Mouse (Mus musculus) fat pad, adult 2 months (tissue): ENCODE data around the gene Atcay.
"Not testable (repeated sequence)": the region's sequence is repeated elsewhere in the genome, so short reads cannot be mapped to it uniquely, and the experiment has no call there.

Experiments used
- DNase-seq: peaks from one replicate; pipeline ENCODE4 v3.0.0-alpha.2; 2011; ENCODE audit warnings: low read depth, low spot score; ENCODE audit errors: extremely low read depth

Atcay gene

DNA sequence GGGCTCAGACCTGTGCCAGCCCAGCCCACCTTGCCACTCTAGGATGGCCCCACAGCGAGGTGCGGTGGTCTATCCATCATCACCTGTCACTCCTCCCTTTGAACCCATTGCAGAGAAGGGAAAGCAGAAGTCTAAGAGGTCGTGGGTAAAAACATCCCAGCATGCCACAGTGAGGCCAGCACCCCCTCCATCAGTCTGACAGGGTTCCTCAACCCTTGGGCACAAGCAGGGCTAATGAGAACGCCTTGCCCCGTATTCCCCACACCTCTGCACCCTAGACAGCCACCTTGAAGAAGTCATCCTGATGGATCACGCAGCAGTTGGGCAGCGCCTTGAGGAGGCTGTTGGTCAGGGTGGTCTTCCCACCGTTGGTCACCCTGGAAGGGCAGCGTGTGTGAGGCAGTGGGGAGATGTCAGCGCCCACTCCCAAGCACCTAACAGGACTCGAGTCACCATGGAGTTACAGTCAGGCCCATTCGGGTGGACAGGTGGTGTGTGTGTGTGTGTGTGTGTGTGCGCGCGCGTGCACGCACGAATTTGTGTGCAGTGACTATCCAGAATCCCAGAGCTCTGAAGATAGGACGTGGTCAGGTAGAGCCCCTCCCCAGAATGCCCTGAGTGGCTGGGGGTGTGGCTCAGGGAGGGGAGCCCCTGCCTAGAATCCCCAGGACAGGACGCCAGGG is 29.9 kb downstream of the Atcay start:
- no peak for DNase-seq

DNA sequence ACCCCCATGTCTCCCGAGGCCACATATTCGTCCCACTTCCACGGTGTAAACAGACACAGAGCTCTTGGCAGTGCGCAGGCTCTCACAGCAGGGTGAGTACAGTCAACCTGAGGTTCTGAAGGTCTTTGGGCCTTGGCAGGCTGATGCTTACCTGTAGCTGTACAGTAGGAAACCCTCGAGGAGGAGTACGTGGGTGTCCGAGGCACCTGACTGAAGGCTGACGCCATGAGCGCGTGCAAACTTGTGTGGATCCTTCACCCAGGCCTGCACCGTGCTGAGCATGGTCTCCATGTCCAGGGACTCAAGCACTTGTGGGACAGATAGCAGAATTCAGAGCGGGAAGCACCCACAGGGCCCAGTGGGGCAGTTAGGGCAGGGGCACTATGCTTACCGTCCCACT is 30.5 kb downstream of the Atcay start:
- DNase-seq = no peak

DNA sequence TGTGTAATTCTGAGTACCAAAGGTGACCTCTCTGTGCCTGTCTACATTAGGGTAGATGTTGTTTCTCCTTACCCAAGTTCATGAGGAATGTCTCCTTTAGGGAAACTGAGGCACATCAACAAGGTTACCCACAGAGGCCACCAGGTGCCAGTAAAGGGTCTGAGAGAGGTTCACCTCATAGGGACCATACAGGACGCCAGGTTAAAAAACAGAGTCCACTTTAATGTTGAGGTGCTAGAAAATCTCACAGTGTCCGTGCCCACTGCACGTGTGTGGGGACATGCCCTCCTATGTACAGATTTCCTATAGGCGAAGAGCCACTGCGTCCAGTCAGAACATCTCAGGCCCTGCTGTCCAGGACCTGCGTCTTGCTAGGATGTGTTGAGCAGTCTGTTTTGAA is 31.6 kb downstream of the Atcay start:
- no peak for DNase-seq

DNA sequence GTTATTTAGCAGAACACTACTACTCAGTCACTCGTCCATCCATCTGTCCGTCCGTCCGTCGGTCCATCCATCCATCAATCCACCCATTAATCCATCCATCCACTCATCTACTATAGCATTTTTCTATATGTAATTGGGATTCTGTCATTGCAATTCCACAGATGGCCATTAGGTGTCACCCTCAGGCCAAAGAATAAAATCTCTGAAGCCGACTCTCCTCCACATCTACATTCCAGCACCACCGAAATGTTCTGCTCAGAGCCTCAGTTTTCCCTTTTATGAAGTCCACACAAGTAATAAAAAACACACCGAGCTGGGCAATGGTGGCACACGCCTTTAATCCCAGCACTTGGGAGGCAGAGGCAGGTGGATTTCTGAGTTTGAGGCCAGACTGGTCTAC is 32.4 kb downstream of the Atcay start:
- DNase-seq = no peak

DNA sequence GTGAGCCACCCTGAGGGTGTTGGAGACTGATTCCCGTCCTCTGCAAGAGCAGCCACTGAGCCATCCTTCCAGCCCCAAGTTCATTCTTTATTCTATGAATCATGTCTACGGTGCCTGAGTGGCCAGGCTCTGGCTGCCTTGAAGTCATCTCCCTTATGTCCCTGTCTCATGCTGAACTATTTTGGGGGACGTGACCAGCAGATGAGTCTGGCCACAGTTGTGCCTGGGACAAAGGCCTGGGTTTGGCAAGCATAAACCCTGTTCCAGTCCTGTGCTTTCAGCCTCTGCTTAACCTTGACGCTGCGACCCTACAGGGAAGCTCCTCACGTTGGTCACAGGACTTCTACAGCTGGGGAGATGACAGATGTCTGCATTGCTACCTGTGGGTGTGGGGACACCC is 33.3 kb downstream of the Atcay start:
- DNase-seq = no peak

DNA sequence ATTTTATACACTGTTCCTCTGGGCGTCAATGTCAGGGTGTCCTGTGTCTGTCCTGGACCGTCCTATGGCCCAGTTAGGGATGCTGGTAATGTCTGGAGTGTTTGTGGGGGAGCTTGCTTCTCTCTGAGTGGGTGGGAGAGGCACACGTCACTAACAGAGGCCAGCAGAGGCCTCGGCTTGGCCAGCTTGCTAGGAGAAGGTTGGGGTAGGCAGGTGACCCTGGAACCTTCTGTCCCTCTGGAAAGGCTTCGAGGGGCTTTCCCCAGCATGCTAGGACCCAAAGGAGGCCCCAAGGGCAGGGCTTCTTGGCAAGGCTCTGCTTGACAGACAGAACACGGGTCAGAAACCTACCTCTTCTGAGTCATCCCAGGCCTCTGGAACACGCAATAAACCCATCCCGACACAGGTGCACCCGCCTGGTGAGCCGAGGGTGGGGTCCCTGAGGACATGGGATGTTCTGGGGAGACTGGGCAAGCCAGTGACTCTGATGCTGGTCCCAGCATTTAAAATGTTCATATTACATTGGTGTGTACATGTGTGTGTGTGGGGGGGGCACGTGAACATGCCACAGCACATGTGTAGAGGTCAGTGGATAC is 34.1 kb downstream of the Atcay start:
- no peak for DNase-seq

DNA sequence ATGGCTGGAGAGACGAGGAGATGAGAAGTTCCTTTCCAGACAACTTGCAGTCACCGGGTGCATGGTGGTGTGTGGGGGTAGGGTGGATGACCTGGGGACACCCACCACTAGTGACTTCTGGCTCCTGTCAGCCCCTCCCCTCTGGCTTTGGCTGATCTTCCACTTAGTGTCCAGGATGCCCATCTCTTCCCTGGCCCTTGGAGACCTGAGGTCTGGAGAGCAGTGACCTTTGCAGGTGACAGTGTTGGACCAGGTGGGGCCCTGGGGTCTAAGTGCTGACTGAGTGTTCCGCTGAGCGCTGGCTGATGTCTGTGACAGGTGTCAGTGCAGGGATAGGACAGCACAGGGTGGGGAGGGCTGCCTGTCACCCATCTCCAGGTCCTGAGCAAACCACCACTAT is 35.3 kb downstream of the Atcay start:
- no peak for DNase-seq

DNA sequence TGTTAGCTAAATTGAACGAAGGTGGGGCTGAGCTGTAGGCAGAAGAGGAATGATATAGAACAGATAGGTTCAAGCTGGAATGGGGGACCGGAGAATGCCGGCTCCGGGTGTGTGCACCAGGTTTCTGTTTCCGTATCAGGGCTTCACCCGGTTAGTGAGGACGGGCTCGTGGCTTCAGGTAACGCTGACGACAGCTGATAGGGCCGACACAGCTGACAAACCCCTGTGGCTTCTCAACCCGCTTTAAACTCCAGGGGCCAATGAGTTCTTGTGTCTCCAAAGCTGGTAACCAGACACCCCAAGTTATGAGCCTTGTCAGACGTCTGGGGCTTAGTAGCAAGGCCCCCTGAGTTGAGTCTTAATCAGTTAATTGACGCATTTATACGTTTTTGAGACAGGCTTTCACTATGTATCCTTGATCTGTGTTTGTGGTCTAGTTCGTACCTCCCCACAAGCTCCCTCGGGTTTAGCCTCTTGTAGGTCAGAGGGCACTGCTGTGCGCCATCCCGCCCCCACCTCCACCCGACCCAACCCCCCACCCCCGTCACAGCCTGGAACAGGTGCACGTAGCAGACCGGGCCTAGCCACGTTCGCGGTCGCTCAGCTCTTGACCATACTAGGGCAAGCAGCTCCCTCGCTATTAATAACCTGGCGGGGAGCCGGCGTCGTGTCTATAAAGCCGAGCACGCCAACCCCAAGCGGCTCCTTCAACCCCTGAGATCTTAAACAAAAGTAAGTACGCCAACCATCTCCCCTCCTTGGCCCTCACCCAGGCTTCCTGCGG is 36.5 kb downstream of the Atcay start:
- DNase-seq = no peak

DNA sequence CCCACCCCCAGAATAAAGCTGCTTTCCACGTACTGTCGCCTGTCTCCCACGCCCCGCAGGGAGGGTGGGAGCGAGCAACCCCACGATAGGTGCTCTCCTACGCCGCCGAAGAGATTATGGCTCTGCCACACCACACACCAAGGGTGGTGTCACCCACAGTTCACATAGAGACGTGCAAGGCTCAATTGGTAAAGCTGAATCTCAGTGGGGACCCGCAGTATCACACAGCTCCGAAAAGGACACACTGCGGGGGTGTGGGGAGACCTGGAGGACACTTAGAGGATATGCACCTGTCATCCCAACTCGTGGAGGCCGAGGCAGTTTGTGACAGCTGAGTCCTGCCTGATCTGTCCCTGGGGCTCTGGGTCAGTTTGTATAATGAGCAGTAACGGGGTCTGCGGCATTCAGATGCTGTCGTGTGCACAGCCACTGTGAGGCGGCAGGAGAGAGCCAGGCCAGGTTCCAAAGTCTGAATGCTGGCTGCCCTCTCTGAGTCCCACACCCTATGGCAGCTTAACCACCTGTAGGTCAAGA is 37.6 kb downstream of the Atcay start:
- no peak for DNase-seq

DNA sequence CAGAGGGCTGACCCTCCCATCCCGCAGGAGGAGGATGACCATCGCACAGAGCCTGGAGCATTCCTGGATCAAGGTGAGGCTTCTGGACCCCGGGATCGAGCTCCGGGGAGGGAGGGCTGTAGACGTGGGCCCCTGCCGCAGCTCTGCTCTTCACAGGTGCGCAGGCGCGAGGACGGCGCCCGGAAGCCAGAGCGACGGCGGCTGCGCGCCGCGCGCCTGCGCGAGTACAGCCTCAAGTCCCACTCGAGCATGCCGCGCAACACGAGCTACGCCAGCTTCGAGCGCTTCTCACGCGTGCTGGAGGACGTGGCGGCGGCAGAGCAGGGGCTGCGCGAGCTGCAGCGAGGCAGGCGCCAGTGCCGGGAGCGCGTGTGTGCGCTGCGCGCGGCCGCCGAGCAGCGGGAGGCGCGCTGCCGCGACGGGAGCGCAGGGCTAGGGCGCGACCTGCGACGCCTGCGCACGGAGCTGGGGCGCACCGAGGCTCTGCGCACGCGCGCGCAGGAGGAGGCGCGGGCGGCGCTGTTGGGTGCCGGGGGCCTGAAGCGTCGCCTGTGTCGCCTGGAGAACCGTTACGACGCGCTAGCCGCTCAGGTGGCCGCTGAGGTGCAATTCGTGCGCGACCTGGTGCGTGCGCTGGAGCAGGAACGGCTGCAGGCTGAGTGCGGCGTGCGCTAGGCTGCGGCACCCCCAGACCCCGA is 38.2 kb downstream of the Atcay start:
- DNase-seq = no peak

DNA sequence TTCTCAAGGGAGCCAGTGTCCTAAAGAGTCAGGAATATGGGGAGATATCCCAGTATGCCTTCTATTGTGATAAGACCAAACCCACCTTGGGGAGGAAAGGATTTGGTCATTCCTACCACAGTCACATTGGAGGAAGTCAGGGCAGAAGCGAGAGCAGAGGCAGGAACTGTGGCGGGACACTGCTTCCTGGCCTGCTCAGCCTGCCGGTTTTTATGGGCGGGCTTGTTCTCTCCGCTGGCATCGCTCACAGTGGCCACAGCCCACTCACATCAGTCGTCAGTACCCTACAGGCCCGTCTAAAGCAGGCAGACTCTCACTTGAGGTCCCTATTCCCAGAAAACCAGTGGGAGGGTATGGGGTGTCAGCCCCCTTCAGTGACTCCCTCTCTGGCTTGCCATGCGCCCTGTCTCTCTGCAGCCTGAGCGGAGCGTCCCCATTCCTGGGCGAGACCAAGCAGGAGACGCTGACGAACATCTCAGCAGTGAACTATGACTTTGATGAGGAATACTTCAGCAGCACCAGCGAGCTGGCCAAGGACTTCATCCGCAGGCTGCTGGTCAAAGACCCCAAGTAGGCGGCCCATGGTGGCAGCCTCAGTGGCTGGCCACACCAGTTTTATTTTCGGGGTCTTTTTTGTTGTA is 39.2 kb downstream of the Atcay start:
- DNase-seq = no peak

DNA sequence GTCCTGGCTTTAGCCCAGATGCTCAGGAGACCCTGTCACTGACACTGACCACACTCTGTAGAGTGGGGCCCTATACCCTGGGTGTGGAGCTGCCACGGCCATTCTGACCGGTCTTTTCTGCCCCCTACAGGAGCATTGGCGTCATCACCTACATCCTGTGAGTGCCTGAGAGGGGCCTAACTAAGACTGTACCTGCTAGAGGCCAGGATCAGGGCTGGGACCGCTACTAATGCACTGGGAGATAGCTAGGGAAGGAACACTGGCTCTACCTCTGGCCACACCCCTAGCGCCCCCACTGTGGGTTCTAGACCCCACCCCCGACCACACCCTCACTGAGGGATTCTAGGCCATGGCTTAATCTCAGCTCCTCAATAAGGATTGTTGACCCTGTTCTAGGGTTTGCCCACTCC is 39.7 kb downstream of the Atcay start:
- DNase-seq = no peak

DNA sequence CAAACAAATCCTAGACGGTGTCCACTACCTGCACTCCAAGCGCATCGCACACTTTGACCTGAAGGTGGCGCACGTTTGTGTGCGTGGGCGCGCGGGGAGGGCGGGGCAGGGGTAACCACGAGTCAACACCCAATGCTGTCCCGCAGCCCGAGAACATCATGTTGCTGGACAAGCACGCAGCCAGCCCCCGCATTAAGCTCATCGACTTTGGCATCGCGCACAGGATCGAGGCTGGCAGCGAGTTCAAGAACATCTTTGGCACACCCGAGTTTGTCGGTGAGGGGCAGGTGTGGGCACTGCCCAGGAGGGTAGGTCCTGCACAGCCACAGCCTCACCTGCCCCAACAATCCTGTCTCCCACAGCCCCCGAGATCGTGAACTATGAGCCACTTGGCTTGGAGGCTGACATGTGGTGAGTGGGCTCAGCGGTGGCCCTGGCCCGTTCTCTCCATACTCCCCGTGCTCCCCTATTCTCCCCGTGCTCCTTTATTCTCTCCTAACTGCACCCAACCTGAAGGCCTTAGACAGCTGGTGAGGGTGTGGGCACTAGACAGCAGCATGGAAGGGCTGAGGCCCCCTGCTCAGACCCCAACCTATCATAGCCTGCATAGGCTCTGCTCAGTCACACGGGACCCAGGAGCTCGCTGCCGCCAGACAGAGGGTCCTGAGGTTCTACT is 40.3 kb downstream of the Atcay start:
- no peak for DNase-seq

DNA sequence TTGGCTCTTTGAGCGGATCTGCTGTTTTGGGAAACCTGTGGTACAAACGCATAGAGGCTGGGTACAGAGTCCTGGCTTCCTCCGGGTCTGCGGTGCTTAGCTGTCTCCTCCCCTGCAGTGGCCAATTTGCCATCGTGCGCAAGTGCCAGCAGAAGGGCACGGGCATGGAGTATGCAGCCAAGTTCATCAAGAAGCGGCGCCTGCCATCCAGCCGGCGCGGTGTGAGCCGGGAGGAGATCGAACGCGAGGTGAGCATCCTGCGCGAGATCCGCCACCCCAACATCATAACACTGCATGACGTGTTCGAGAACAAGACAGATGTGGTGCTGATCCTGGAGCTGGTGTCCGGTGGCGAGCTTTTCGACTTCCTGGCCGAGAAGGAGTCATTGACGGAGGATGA is 40.8 kb downstream of the Atcay start:
- DNase-seq = no peak

DNA sequence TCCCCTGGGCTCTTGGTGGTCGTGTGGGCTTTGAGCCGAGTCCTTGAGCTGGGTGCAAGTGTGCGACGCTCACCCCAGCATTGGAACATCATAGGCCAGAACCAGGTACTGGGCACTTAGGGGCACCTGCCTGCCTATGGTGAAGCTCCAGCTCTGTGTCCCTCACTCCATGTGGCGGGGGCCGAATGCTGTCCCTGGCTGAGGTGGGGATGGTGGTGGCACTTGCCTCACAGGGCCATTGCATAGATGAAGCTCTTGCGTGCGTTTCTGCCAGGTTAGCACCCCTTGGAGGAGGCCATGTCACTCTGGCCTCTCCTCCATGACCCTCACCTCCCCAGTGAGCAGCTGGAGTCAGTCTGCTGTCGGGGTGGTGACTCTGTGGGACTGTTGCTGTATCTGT is 43.5 kb downstream of the Atcay start:
- no peak for DNase-seq

DNA sequence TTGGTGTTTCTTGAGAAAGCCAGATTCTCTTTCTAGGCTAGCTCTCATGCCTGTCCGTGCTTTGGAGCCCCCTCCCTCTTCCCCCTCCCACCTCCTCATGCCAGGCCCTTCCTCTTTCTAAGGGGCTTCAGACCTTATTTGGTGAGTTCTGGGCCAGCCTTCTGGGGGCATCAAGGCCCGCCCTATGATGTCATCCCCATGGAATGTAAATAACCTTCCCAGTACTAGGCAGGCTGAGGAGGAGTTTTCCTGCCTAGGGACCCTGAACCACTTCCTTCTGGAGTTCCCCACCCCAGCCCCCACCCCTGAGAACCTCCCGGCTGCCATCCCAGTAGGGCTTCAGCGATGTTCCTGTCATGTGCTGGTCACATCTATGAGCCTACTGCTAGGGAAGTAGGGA is 45.9 kb downstream of the Atcay start:
- no peak for DNase-seq

DNA sequence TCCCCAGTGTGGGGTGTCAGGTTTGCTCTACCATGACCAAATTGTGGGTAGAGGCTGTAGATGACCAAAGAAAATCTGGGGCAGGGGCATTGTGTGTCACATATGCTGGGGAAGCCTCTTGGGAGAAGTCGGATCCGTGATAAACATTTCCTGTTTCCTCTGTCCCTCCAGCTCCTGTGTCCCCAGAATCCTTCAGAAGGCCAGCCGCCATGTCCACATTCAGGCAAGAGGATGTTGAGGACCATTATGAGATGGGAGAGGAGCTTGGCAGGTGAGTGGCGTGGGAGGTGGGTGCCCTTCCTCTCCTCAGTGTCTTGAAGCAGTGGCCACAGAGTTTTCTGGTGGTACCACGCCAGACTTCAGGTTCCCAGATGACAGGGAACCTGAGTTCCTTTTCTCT is 46.8 kb downstream of the Atcay start, which contains the start of gene 4930442H23Rik:
Gene 4930442H23Rik, minus strand, starts transcription at position 45 of the 400 bp plus-strand sequence.
- DNase-seq = no peak

DNA sequence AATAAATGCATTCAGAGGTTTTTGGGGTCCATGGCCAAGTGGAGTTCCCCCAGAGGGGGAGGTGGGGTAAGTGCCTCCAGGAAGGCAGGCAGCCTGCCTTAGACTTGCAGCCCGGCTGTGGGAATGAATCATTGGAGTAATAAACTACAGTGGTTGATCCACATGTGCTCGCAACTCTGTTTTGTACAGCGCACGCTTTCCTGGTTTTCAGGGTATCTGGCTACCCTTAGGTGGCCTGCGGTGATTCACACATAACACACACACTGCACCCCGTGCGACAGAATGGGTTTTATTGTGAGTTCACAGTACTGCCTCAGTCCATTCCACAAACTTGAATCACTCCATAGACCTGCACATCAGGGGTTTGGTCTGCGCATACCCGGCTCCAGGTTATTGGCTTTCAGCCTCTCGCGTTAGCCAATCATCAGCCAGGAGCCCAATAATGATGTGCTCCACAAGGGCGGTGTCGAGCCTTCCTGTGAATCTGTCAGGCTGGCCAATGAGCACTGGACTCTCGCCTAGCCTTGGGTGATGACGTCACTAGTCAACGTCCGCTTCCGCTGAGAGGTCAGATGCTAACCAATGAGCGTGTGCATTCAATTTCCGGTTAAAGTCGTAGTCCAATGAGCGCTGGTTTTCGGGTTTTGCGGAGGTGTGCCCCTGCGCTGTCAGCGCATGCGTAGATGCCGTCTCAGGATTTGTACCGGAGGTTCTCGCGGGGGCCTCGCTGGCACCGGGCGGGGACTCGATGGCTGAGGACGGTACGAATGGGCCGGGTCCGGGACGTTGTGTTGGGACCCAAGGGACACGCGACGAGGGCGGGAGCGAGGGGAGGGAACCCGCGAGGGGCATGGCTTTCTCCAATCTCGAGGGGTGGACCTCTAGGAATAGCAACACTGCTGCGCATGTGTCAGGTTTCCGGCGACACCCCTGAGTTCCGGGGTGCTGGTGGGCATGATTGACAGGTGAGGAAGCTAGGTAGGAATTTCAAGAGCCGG is 48.0 kb downstream of the Atcay start, which contains the start of gene Dapk3:
Gene Dapk3, plus strand, starts transcription at position 670 of the 998 bp plus-strand sequence.
- DNase-seq = peak; percentile 96

DNA sequence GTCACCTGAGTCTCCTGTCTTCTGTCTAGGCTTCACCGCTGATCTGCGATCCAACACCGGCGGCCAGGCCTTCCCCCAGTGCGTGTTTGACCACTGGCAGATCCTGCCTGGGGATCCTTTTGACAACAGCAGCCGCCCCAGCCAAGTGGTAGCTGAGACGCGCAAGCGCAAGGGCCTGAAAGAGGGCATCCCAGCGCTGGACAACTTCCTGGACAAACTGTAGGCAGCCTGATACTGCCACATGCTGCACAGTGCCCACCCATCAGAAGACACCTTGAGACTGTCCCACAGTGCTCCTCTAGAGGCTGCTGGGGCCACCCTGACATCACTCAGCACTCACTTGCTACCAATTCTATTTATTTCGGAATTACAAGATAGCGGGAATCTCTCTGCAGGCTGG is 48.8 kb downstream of the Atcay start:
- not testable (repeated sequence) for DNase-seq
